Mouse (Mus musculus) hindbrain, postnatal 0 days (tissue): ENCODE measurements around the gene Olfr1375. TPM values are rescaled to one million over a fixed set of nuclear protein-coding genes. Genes with fewer than 3 reads are reported as not detected.

Experiments
- ATAC-seq: fragments of 200-750 bp; cut with Nextera tagmentation; 2 replicates; pipeline ENCODE4 v1.8.0; 2017; ENCODE audit warnings: mild to moderate bottlenecking, moderate TSS enrichment, moderate library complexity
- DNase-seq: peaks from one replicate; pipeline ENCODE4 v3.0.0-alpha.2; 2015; ENCODE audit warnings: low spot score
- H3K27ac ChIP-seq: fragments of 300-500 bp; sonication (generic); 2 replicates; pipeline ENCODE4 v1.5.1; 2014; ENCODE audit warnings: mild to moderate bottlenecking
- H3K27me3 ChIP-seq: fragments of 300-500 bp; sonication (generic); 2 replicates; pipeline ENCODE4 v1.6.1; 2014; ENCODE audit warnings: low read length, mixed read lengths; ENCODE audit not compliant: insufficient read depth
- H3K36me3 ChIP-seq: fragments of 300-500 bp; sonication (generic); 2 replicates; pipeline ENCODE4 v1.6.1; 2014; ENCODE audit warnings: low read length, mixed read lengths; ENCODE audit not compliant: insufficient read depth
- H3K4me1 ChIP-seq: fragments of 300-500 bp; sonication (generic); 2 replicates; pipeline ENCODE4 v1.6.1; 2014; ENCODE audit warnings: antibody characterized with exemption, low read length, mixed read lengths; ENCODE audit not compliant: insufficient read depth
- H3K4me2 ChIP-seq: fragments of 300-500 bp; sonication (generic); 2 replicates; pipeline ENCODE4 v1.6.1; 2014; ENCODE audit warnings: low read depth, mild to moderate bottlenecking, low read length, moderate library complexity, mixed read lengths
- H3K4me3 ChIP-seq: fragments of 300-500 bp; sonication (generic); 2 replicates; pipeline ENCODE4 v1.5.1; 2014; ENCODE audit warnings: low read length
- H3K9ac ChIP-seq: fragments of 300-500 bp; sonication (generic); replicated peaks from 2 replicates; pipeline ENCODE4 v1.6.1; 2014; ENCODE audit warnings: mild to moderate bottlenecking, low read length, moderate library complexity, mixed read lengths
- H3K9me3 ChIP-seq: fragments of 300-500 bp; sonication (generic); 2 replicates; pipeline ENCODE4 v1.6.1; 2016; ENCODE audit warnings: low read length, mixed read lengths
- CTCF ChIP-seq: IDR thresholded peaks from 2 replicates; pipeline ENCODE4 v1.5.1; 2016; ENCODE audit warnings: antibody characterized with exemption, control low read depth, low read depth
- WGBS: fragments of 180-500 bp; shearing (Covaris S2); extraction: QIAGEN DNeasy Blood & Tissue Kit; methylation state at CpG from one replicate; pipeline ENCODE4 v1.1.7; 2014; 5-methylcytosine and 5-hydroxymethylcytosine counted together
- polyA plus RNA-seq: library from polyadenylated mRNA; unstranded; fragments of >200 nt; fragmentation: Nextera tagmentation; extraction: Ambion mirVana; gene quantifications from 2 replicates; pipeline ENCODE4 v1.2.1, GENCODE M21; 2015
- total RNA-seq: library from RNA; depleted of rRNA; stranded (reverse); fragments of >200 nt; gene quantifications from 2 replicates; pipeline ENCODE4 v1.2.3, GENCODE M21; 2014; rRNA removed

Olfr1375 gene
- total and polyA plus RNA-seq, 2 experiments from 2014 or later: not detected

DNA sequence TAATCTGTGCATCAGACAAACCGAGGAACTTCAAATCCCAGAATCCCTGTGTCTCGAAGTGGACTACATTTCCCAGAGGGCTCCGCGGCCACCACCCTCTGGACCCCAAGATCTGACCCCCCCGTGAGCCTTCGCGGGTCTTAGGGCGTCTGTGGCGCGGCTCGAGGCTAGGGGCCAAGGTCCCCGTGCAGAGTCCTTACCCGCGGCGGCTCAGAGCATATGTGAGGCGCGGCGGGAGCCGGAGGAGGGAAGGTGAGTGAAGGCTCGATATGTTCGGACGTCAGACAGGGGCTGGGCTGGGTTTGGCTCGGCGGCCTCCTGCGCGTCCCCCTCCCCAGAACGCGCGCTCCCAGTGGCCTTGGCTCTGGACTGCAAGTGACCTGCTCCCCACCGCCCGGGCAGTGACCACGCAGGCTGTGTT, 11.3 kb downstream of the Olfr1375 start, which contains the start of gene Zfp354a:
TSS of gene Zfp354a (plus strand) at position 107 of the 421 bp plus-strand sequence.
- under 1% methylated on average over 25 of the region's 32 CpGs for WGBS
- peak; percentile 92 for DNase-seq

DNA sequence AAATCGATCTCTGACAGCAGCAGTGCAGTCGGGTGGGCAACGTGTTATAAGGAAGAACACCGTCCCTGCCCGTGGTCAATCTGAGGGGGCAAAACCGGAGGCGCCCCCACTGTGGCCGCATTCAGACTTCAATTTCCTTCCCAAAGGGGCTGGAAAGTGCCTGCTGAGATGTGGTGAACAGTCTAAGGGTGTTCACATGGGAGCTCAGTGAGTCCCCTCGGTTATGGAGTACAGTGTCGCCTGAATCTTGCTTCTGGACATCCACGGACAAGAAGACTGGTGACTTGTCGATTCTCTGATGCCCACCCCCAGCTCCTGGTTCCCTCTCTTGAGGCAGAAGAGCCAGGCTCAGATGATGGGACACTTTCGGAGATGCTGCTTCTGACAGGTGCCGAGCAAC, 11.7 kb downstream of the Olfr1375 start:
- H3K9me3 ChIP-seq: no peaks in the 10 kb centered on the region
- ATAC-seq (peak; percentile 43; the same call in 1 of the 2 replicates), DNase-seq (no peak)
- no peaks in the 10 kb centered on the region for H3K27me3 ChIP-seq
- H3K4me1 ChIP-seq: no peaks in the 10 kb centered on the region
- H3K36me3 ChIP-seq: peaks cover 3% of the 10 kb centered on the region; the same call in 1 of the 2 replicates
- peak overlapping the region; percentile 70 for H3K27ac ChIP-seq
- H3K9ac ChIP-seq: peak overlapping the region; percentile 74
- 13% methylated on average over 14 of the region's 14 CpGs for WGBS
- no peak for TF ChIP-seq CTCF
- H3K4me3 ChIP-seq: peak overlapping the region; percentile 76
- H3K4me2 ChIP-seq: peak overlapping the region; percentile 84

More for the DNA sequence above, 11.3 kb downstream of the Olfr1375 start, which contains the start of gene Zfp354a:
- peak; percentile 97 for ATAC-seq
- peak within 1 kb of the TSS; percentile 70 for H3K27ac ChIP-seq
- no peaks in the 10 kb centered on the region for H3K4me1 ChIP-seq
- H3K9ac ChIP-seq: peak within 1 kb of the TSS; percentile 74
- peak within 1 kb of the TSS; percentile 76 for H3K4me3 ChIP-seq
- peak within 1 kb of the TSS; percentile 84 for H3K4me2 ChIP-seq
- no peaks in the 10 kb centered on the region for H3K27me3 ChIP-seq
- no peaks in the 10 kb centered on the region for H3K9me3 ChIP-seq
- no peaks in the 10 kb centered on the region; the same call in 1 of the 2 replicates for H3K36me3 ChIP-seq
- peak; percentile 58 for TF ChIP-seq CTCF

DNA sequence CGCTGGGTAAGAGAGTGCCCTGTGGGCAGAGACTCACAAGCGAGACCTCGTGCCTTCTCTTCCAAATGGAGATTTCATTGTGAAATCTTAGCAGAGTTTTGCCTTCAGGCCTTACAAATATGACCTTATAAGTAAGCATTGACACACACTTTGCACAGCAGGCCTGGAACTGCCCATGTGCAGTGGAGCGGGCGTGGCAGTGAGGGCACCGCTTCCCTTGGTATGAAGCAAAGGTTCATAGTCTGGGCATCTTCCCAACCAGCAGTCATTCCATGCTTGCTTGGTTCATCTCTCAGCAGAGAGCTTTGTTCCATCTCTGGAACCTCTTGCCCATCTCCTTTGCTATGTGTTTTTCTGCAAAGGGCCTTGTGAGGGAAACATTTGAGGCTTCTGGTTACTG, 13.1 kb downstream of the Olfr1375 start:
- TF ChIP-seq CTCF: no peak
- H3K4me2 ChIP-seq: no peak overlapping the region
- ATAC-seq: no peak
- H3K27me3 ChIP-seq: no peaks in the 10 kb centered on the region
- WGBS: 93% methylated on average over 6 of the region's 6 CpGs
- H3K4me1 ChIP-seq: no peaks in the 10 kb centered on the region
- H3K9me3 ChIP-seq: no peaks in the 10 kb centered on the region
- H3K36me3 ChIP-seq: peaks cover 3% of the 10 kb centered on the region; the same call in 1 of the 2 replicates
- no peak overlapping the region for H3K4me3 ChIP-seq
- no peak overlapping the region for H3K27ac ChIP-seq
- H3K9ac ChIP-seq: no peak overlapping the region
- no peak for DNase-seq

DNA sequence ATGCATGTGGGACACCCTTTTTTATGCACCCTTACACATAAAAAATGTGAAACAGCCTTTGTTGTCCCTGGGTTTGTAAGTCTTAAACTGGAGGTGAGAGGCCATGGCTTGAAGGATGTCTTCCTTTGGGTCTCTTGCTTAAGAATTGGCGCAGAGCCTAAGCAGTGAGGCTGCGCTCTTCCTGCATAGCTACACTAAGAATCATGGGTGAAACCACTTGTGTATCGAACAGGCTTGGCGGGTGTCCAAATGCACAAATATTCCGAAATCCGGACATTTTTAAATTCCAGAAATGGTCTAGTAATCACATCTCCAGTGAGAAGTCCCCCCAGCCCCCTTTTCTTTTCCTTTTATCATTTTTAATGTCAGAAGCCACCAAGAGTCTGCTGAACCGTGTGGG, 15.4 kb downstream of the Olfr1375 start:
- DNase-seq (no peak), ATAC-seq (no peak)
- no peak overlapping the region for H3K4me2 ChIP-seq
- no peak overlapping the region for H3K9ac ChIP-seq
- WGBS: 89% methylated on average over 7 of the region's 7 CpGs
- no peak overlapping the region for H3K4me3 ChIP-seq
- peaks cover 15% of the 10 kb centered on the region; the same call in 1 of the 2 replicates for H3K36me3 ChIP-seq
- no peak for TF ChIP-seq CTCF
- H3K9me3 ChIP-seq: no peaks in the 10 kb centered on the region
- no peaks in the 10 kb centered on the region for H3K4me1 ChIP-seq
- no peak overlapping the region for H3K27ac ChIP-seq
- no peaks in the 10 kb centered on the region for H3K27me3 ChIP-seq

DNA sequence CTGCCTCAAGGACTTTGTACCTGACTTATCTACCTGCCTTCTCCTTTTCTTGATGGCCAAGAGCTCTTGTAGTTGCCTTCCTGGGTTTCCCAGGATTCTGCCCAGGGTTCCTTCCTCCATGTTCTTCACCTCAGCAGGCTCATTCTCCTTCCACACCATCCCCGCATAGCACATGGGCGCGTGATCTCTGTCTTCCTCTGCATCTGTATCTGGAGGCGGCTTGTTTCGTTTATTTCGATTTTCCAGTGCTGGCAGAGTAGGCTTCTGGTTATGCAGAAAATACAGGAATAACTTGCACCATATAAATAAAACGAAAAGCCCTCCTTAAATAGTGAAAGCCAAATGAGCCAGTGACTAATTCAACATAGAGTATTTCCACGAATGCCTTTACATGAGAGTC, 15.9 kb downstream of the Olfr1375 start:
- H3K9ac ChIP-seq: no peak overlapping the region
- H3K4me2 ChIP-seq: no peak overlapping the region
- no peaks in the 10 kb centered on the region for H3K27me3 ChIP-seq
- no peaks in the 10 kb centered on the region for H3K4me1 ChIP-seq
- 94% methylated on average over 8 of the region's 8 CpGs for WGBS
- H3K9me3 ChIP-seq: no peaks in the 10 kb centered on the region
- TF ChIP-seq CTCF: no peak
- DNase-seq (no peak), ATAC-seq (no peak)
- H3K36me3 ChIP-seq: peaks cover 21% of the 10 kb centered on the region; the same call in 1 of the 2 replicates
- H3K27ac ChIP-seq: no peak overlapping the region
- H3K4me3 ChIP-seq: no peak overlapping the region

DNA sequence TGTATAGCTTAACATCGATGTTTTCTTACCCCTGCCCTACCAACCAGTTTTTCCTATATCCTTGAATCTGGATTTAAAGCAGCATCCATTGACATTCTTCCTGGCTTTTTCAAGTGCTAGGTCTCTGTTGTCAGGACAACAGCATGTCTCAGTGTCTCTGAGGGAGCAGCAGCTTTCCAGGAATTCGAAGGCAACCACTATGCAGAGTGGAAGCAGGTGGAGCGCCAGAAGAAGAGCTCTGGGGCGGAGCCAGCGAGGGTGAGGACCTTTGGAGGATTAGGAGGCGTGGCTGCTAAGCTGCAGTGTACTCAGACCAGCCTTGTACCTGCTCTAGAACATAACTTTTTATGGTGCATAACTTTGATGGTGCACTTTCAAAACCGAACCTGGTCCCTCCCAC, 36.6 kb downstream of the Olfr1375 start:
- no peaks in the 10 kb centered on the region for H3K27me3 ChIP-seq
- no peaks in the 10 kb centered on the region for H3K36me3 ChIP-seq
- H3K4me3 ChIP-seq: no peak overlapping the region
- H3K4me2 ChIP-seq: no peak overlapping the region
- no peak for TF ChIP-seq CTCF
- 38% methylated on average over 7 of the region's 7 CpGs for WGBS
- peak; percentile 13 for DNase-seq
- H3K9ac ChIP-seq: no peak overlapping the region
- peak; percentile 43; the same call in 1 of the 2 replicates for ATAC-seq
- no peaks in the 10 kb centered on the region; the same call in 1 of the 2 replicates for H3K4me1 ChIP-seq
- H3K27ac ChIP-seq: no peak overlapping the region
- H3K9me3 ChIP-seq: no peaks in the 10 kb centered on the region

DNA sequence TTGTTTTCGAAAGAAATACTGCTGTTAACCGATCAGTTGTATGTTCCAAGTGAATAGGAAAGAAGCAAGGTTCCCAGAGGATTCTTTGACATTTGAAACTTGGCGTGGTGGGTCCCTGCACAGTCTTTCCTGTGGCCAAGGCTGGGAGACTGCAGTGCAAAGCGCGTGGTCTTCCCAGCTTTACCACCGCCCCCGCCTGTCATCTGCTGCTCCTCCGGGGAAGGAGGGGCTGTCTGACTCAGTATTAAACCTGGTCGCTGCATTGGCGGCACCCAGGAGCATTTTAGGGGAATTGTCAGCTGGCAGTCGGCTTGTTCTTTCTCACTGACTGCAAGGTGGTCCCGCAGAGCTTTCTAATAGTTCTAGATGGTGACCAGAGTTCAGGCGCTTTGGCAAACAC, 37.4 kb downstream of the Olfr1375 start:
- no peak overlapping the region for H3K9ac ChIP-seq
- ATAC-seq: no peak
- no peak overlapping the region for H3K27ac ChIP-seq
- 65% methylated on average over 13 of the region's 13 CpGs for WGBS
- H3K4me2 ChIP-seq: no peak overlapping the region
- H3K4me1 ChIP-seq: no peaks in the 10 kb centered on the region; the same call in 1 of the 2 replicates
- H3K4me3 ChIP-seq: no peak overlapping the region
- no peak for TF ChIP-seq CTCF
- no peaks in the 10 kb centered on the region for H3K27me3 ChIP-seq
- no peaks in the 10 kb centered on the region for H3K36me3 ChIP-seq
- DNase-seq: no peak
- H3K9me3 ChIP-seq: no peaks in the 10 kb centered on the region

Other genes with a start within 250 kb of the Olfr1375 start
- gene Zfp354c, start 220.4 kb upstream of the Olfr1375 start, total RNA-seq: 34.5 and 40.8 TPM in 2 replicates
- 32.0 and 37.1 TPM in 2 replicates for gene Zfp354c, start 220.4 kb upstream of the Olfr1375 start, polyA plus RNA-seq
- gene Zfp879, start 206.6 kb upstream of the Olfr1375 start, total RNA-seq: 2.4 and 3.2 TPM in 2 replicates
- gene Zfp879, start 206.6 kb upstream of the Olfr1375 start, polyA plus RNA-seq: 0.85 and 1.1 TPM in 2 replicates
- gene Grm6, start 197.4 kb upstream of the Olfr1375 start, total RNA-seq: not detected in 2 replicates
- not detected in 2 replicates for gene Grm6, start 197.4 kb upstream of the Olfr1375 start, polyA plus RNA-seq
- 3.5 and 4.0 TPM in 2 replicates for gene Zfp454, start 160.5 kb upstream of the Olfr1375 start, total RNA-seq
- 6.2 and 7.3 TPM in 2 replicates for gene Zfp454, start 160.5 kb upstream of the Olfr1375 start, polyA plus RNA-seq
- 15.8 and 24.3 TPM in 2 replicates for gene Zfp2, start 131.9 kb upstream of the Olfr1375 start, total RNA-seq
- 28.0 and 29.2 TPM in 2 replicates for gene Zfp2, start 131.9 kb upstream of the Olfr1375 start, polyA plus RNA-seq
- gene Zfp354b, start 116.5 kb upstream of the Olfr1375 start, total RNA-seq: 0.52 and 1.1 TPM in 2 replicates
- gene Zfp354b, start 116.5 kb upstream of the Olfr1375 start, polyA plus RNA-seq: 2.3 and 2.8 TPM in 2 replicates
- not detected in 2 replicates for gene 4933414I15Rik, start 104.3 kb upstream of the Olfr1375 start, total RNA-seq
- not detected in 2 replicates for gene 4933414I15Rik, start 104.3 kb upstream of the Olfr1375 start, polyA plus RNA-seq
- gene Prop1, start 94.3 kb upstream of the Olfr1375 start, total RNA-seq: not detected in 2 replicates
- not detected in 2 replicates for gene Prop1, start 94.3 kb upstream of the Olfr1375 start, polyA plus RNA-seq
- not detected in 2 replicates for gene Olfr1378, start 81.6 kb upstream of the Olfr1375 start, total RNA-seq
- gene Olfr1378, start 81.6 kb upstream of the Olfr1375 start, polyA plus RNA-seq: not detected in 2 replicates
- gene Olfr1377, start 66.1 kb upstream of the Olfr1375 start, total RNA-seq: not detected in 2 replicates
- not detected in 2 replicates for gene Olfr1377, start 66.1 kb upstream of the Olfr1375 start, polyA plus RNA-seq
- gene Olfr51, start 44.5 kb upstream of the Olfr1375 start, total RNA-seq: not detected in 2 replicates
- gene Olfr51, start 44.5 kb upstream of the Olfr1375 start, polyA plus RNA-seq: not detected in 2 replicates
- not detected in 2 replicates for gene Olfr54, start 33.9 kb upstream of the Olfr1375 start, total RNA-seq
- not detected in 2 replicates for gene Olfr54, start 33.9 kb upstream of the Olfr1375 start, polyA plus RNA-seq
- gene Zfp354a, start 11.1 kb downstream of the Olfr1375 start, total RNA-seq: 5.4 and 6.2 TPM in 2 replicates
- gene Zfp354a, start 11.1 kb downstream of the Olfr1375 start, polyA plus RNA-seq: 7.5 and 9.5 TPM in 2 replicates
- gene Gm12569, start 172.4 kb downstream of the Olfr1375 start, total RNA-seq: not detected in 2 replicates
- gene Gm12569, start 172.4 kb downstream of the Olfr1375 start, polyA plus RNA-seq: not detected in 2 replicates
- gene Clk4, start 213.6 kb downstream of the Olfr1375 start, total RNA-seq: 57.6 and 58.3 TPM in 2 replicates
- 92.5 and 93.3 TPM in 2 replicates for gene Clk4, start 213.6 kb downstream of the Olfr1375 start, polyA plus RNA-seq
- 0.29 TPM in 1 of 2 replicates, not detected in the other for gene BC049762, start 214.9 kb downstream of the Olfr1375 start, total RNA-seq
- 0.39 and 0.40 TPM in 2 replicates for gene BC049762, start 214.9 kb downstream of the Olfr1375 start, polyA plus RNA-seq
- gene Col23a1, start 241.8 kb downstream of the Olfr1375 start, total RNA-seq: 17.7 and 20.7 TPM in 2 replicates
- gene Col23a1, start 241.8 kb downstream of the Olfr1375 start, polyA plus RNA-seq: 8.2 and 9.5 TPM in 2 replicates